Mouse (Mus musculus) hindbrain, embryonic 14.5 days (tissue): ENCODE data around the gene Gsta4. TPM values are rescaled to one million over a fixed set of nuclear protein-coding genes. Genes with fewer than 3 reads are reported as not detected.
A peak's percentile ranks its signal among the peaks of the same experiment; 100 is the strongest.
"Not testable (repeated sequence)": the region's sequence is repeated elsewhere in the genome, so short reads cannot be mapped to it uniquely, and the experiment has no call there.

Experiments
- ATAC-seq: fragments of 200-750 bp; cut with Nextera tagmentation; 2 replicates; pipeline ENCODE4 v1.8.0; 2017; ENCODE audit warnings: moderate number of reproducible peaks, mild to moderate bottlenecking, moderate TSS enrichment, moderate library complexity; ENCODE audit not compliant: low FRiP score
- DNase-seq: peaks from one replicate; pipeline ENCODE4 v3.0.0-alpha.2; 2015; ENCODE audit warnings: low spot score
- H3K27ac ChIP-seq: fragments of 300-500 bp; sonication (generic); 2 replicates; pipeline ENCODE4 v1.5.1; 2014; ENCODE audit warnings: mild to moderate bottlenecking, moderate library complexity
- H3K27me3 ChIP-seq: fragments of 300-500 bp; sonication (generic); 2 replicates; pipeline ENCODE4 v1.6.1; 2014; ENCODE audit warnings: mild to moderate bottlenecking, low read length, mixed read lengths; ENCODE audit not compliant: control insufficient read depth, insufficient read depth
- H3K36me3 ChIP-seq: fragments of 300-500 bp; sonication (generic); replicated peaks from 2 replicates; pipeline ENCODE4 v1.6.1; 2014; ENCODE audit not compliant: control insufficient read depth, insufficient read depth
- H3K4me1 ChIP-seq: fragments of 300-500 bp; sonication (generic); replicated peaks from 2 replicates; pipeline ENCODE4 v1.6.1; 2014; ENCODE audit warnings: antibody characterized with exemption, low read length, mixed read lengths; ENCODE audit not compliant: control insufficient read depth, insufficient read depth
- H3K4me2 ChIP-seq: fragments of 300-500 bp; sonication (generic); replicated peaks from 2 replicates; pipeline ENCODE4 v1.6.1; 2014; ENCODE audit warnings: mild to moderate bottlenecking, moderate library complexity
- H3K4me3 ChIP-seq: fragments of 300-500 bp; sonication (generic); replicated peaks from 2 replicates; pipeline ENCODE4 v1.5.1; 2014; ENCODE audit warnings: mild to moderate bottlenecking, low read length
- H3K9ac ChIP-seq: fragments of 300-500 bp; sonication (generic); 2 replicates; pipeline ENCODE4 v1.6.1; 2014
- H3K9me3 ChIP-seq: fragments of 300-500 bp; sonication (generic); 2 replicates; pipeline ENCODE4 v1.6.1; 2016; ENCODE audit warnings: low read length; ENCODE audit not compliant: control insufficient read depth
- WGBS: fragments of 180-500 bp; shearing (Covaris S2); extraction: QIAGEN DNeasy Blood & Tissue Kit; methylation state at CpG from one replicate; pipeline ENCODE4 v1.1.7; 2014; 5-methylcytosine and 5-hydroxymethylcytosine counted together
- polyA plus RNA-seq: library from polyadenylated mRNA; unstranded; fragments of >200 nt; fragmentation: Nextera tagmentation; extraction: Ambion mirVana; gene quantifications from 2 replicates; pipeline ENCODE4 v1.2.1, GENCODE M21; 2014

Gene Gsta4
- polyA plus RNA-seq, 1 experiment from 2014 or later, result 31.3 TPM

DNA sequence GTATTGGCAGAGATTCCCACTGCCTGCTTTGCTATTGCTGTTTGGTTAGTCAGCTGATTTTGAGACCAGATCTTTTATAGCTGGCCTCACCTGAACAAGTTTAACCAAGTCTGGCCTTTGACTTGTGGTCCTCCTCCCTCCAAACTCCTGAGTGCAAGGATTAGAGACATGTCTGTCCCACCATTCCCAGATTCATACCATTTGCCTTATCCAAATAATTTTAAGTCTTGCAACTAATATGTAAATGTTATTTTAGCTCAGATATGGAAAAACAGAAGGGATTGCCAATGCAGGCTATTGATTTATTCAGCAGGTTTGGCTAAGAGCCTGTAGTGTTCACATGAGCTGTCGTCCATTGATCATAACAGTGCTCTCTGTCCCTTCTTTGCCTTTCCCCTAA lies 25.4 kb upstream of the Gsta4 start:
- 100% methylated on average over 1 of the region's 1 CpGs for WGBS
- no peak for DNase-seq
- Histone ChIP-seq H3K4me3 (no peak overlapping the region), H3K27me3 (no peaks in the 10 kb centered on the region), H3K4me2 (no peak overlapping the region), H3K9ac (no peak overlapping the region), H3K4me1 (no peaks in the 10 kb centered on the region), H3K9me3 (no peaks in the 10 kb centered on the region), H3K36me3 (peaks cover 97% of the 10 kb centered on the region), H3K27ac (no peak overlapping the region)
- ATAC-seq, result no peak

DNA sequence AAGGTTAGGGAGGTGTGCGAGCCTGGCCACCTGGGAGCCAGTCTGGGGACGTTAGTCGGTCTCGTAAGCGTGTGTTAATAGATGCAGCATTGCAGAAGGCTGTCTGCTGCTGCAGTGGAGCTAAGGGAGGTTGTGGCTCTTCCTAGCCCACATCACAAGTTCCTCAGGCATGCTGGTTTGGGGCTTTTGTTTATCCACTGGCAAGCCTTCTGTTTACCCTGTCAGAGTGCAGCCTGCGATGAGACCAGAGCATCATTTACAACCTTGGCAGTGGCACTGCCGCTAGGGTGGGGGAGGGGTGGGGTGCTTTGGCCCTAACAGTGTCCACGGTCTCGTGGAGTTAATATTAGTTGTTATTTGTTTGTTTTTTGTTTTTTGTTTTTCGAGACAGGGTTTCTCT lies 19.3 kb upstream of the Gsta4 start:
- 83% methylated on average over 10 of the region's 10 CpGs for WGBS
- no peak for DNase-seq
- no peak overlapping the region for H3K4me2 ChIP-seq
- no peaks in the 10 kb centered on the region for H3K4me1 ChIP-seq
- ATAC-seq, result no peak
- no peaks in the 10 kb centered on the region for H3K27me3 ChIP-seq
- H3K9ac ChIP-seq, result no peak overlapping the region
- H3K27ac ChIP-seq, result no peak overlapping the region
- H3K9me3 ChIP-seq, result no peaks in the 10 kb centered on the region
- no peak overlapping the region for H3K4me3 ChIP-seq
- peaks cover 90% of the 10 kb centered on the region for H3K36me3 ChIP-seq

DNA sequence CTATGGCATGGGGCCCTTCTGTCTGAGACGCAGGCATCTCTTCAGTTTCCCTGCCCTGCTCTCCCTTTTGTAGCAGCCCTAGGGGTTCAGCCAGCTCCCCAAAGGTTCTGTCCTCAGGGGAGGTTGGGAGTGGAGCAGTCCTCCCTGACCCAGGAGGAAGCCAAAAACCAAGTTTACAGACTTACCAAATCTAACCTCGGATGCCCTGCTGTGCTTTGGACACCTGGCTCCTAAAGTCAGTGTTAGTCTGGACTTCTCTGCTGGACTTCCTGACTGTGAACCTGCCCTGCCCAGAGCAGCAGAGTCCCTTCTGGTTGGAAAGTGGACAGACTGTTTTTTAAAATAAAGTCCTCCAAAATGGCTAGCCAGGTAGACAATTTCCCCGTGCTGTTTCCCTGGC lies 17.8 kb upstream of the Gsta4 start:
- peaks cover 90% of the 10 kb centered on the region for H3K36me3 ChIP-seq

DNA sequence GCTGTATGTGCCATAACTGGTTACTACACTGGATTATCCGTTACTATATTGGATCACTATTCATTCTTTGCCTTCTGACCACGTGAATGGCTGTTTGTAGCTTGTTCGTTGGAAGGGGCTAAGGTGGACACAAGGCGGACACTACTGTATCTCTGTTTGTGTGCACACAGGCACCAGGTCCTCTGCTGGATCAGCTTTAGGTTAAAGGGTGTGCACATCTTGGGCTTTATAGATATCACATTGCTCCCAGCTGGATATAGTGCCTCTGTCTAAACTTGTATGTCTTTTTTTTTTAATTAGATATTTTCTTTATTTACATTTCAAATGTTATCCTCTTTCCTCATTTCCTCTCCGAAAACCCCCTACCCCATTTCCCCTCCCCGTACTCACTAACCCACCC lies 17.1 kb upstream of the Gsta4 start:
- DNase-seq (no peak), ATAC-seq (no peak)
- H3K36me3 ChIP-seq, result peaks cover 88% of the 10 kb centered on the region
- no peak overlapping the region for H3K27ac ChIP-seq
- H3K4me3 ChIP-seq, result no peak overlapping the region
- no peak overlapping the region for H3K9ac ChIP-seq
- H3K4me2 ChIP-seq, result no peak overlapping the region
- no peaks in the 10 kb centered on the region for H3K9me3 ChIP-seq
- 98% methylated on average over 6 of the region's 6 CpGs for WGBS
- H3K4me1 ChIP-seq, result no peaks in the 10 kb centered on the region
- no peaks in the 10 kb centered on the region for H3K27me3 ChIP-seq

More for the DNA sequence above, 17.8 kb upstream of the Gsta4 start:
- ATAC-seq, result no peak
- Histone ChIP-seq H3K27ac (no peak overlapping the region), H3K4me3 (no peak overlapping the region), H3K4me1 (no peaks in the 10 kb centered on the region), H3K9ac (no peak overlapping the region), H3K9me3 (no peaks in the 10 kb centered on the region), H3K4me2 (no peak overlapping the region), H3K27me3 (no peaks in the 10 kb centered on the region)
- 93% methylated on average over 3 of the region's 3 CpGs for WGBS
- no peak for DNase-seq

DNA sequence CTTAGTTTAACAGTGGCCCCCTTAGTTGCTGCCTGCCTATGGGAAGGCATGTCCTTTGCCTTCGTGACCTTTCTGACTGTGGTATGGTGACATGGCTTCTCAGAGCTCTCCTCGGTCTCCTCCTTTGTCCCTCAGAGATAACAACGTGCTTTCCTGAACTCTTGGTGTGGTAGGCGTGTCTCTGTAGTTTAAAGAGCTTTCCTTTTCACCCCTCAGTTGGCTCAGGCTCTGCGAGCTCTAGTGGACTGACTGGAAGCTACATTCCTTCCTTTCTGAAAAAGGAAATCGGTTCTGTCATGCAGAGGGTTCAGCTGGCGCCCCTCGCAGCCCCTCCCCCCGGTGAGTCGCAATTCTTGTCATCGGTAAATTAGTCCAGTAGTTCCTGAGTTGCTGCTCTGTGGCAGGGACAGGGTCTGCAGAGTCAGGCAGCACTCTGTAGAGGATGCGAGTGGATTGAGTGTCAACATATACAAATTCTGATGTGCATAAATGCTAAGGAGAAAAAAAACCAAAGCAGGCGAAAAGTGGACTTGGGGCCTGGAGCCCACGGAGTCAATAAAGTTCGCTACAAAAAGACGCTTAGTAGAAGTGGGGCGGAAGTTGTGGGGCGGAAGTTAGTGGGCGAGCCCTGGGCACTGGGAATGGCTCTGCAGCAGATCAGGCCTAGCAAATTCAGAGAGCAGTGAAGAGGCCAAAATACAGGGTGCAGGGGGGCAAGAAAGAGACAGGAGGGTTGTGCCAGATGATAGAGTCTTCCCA lies 15.7 kb upstream of the Gsta4 start:
- 85% methylated on average over 19 of the region's 19 CpGs for WGBS
- H3K36me3 ChIP-seq, result peaks cover 76% of the 10 kb centered on the region
- no peak for DNase-seq

DNA sequence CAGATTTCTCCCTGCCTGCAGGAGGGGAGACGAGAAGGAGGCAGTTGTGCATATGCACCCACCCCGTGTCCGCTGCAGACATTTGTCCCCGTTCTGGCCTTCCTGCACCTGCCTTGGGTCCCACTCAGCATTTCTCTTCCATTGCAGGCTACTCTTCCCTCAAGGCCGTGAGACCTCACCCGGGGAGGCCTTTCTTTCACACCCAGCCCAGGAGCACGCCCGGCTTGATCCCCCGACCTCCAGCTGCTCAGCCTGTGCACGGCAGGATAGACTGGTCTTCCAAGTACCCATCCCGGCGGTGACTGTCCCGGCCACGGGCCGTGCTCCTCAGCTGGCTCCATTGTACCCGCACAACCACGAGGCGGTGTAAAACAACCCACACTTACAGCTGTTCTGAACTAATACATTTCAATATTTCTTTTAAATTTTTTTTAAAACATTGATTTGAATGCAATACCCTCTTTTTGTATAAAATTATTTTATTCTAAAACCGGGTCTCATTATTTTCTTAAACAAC lies 15.1 kb upstream of the Gsta4 start:
- 86% methylated on average over 15 of the region's 19 CpGs for WGBS

More for the DNA sequence above, 15.7 kb upstream of the Gsta4 start:
- no peaks in the 10 kb centered on the region for H3K27me3 ChIP-seq
- no peak for ATAC-seq
- no peak overlapping the region for H3K9ac ChIP-seq
- no peak overlapping the region for H3K4me2 ChIP-seq
- no peak overlapping the region for H3K27ac ChIP-seq
- no peaks in the 10 kb centered on the region for H3K9me3 ChIP-seq
- no peaks in the 10 kb centered on the region for H3K4me1 ChIP-seq
- no peak overlapping the region for H3K4me3 ChIP-seq

DNA sequence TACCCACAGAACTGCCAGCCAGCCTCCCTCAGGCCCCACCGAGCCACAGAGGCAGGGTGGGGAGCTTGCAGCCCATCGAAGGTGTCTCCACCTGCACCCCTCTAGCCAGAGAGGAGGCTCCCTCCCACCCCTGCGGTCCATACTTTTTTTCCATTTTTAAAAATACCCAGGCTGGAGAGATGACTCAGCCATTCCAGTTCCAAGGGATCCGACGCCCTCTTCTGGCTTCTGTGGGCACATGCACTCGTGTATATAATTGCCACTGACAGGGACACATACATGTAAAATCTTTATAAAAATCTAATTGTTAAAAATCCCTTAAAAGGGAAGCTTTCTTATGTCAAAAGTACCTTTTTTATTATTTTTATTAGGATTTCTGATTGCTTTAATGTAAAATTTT lies 13.7 kb upstream of the Gsta4 start:
- no peaks in the 10 kb centered on the region for H3K4me1 ChIP-seq
- peaks cover 61% of the 10 kb centered on the region for H3K36me3 ChIP-seq
- H3K4me3 ChIP-seq, result no peak overlapping the region
- H3K9me3 ChIP-seq, result no peaks in the 10 kb centered on the region
- no peak overlapping the region for H3K27ac ChIP-seq
- ATAC-seq (no peak), DNase-seq (no peak)
- no peak overlapping the region for H3K4me2 ChIP-seq
- H3K27me3 ChIP-seq, result no peaks in the 10 kb centered on the region
- WGBS, result 96% methylated on average over 6 of the region's 6 CpGs
- no peak overlapping the region for H3K9ac ChIP-seq

More for the DNA sequence above, 15.1 kb upstream of the Gsta4 start:
- no peak overlapping the region for H3K4me2 ChIP-seq
- no peak overlapping the region for H3K9ac ChIP-seq
- H3K9me3 ChIP-seq, result no peaks in the 10 kb centered on the region
- no peaks in the 10 kb centered on the region for H3K27me3 ChIP-seq
- no peak overlapping the region for H3K27ac ChIP-seq
- peaks cover 70% of the 10 kb centered on the region for H3K36me3 ChIP-seq
- H3K4me3 ChIP-seq, result no peak overlapping the region
- DNase-seq (no peak), ATAC-seq (no peak)
- no peaks in the 10 kb centered on the region for H3K4me1 ChIP-seq

DNA sequence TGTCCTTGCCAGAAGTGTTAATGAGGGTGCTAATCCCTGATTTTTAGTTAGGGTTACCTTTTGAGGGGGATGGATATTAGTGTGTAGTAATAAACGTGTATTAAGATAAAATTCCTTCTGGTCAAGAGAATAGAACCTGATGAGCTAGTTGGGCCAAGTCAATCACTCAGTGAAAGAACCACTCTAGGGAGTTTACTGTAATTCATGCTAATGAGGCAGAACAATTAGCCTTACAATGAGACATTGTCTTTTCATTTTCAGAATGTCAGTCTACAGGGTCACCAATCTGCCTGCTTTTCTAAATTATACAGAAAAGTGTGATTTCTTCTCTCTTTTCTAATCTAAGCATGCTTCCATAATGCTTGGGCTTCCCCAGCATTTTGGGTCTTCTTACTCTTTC lies 8.6 kb upstream of the Gsta4 start:
- Histone ChIP-seq H3K27me3 (no peaks in the 10 kb centered on the region), H3K9ac (no peak overlapping the region), H3K27ac (no peak overlapping the region), H3K4me2 (no peak overlapping the region), H3K9me3 (no peaks in the 10 kb centered on the region), H3K4me3 (no peak overlapping the region), H3K4me1 (peaks cover 6% of the 10 kb centered on the region; the same call in 1 of the 2 replicates), H3K36me3 (peaks cover 14% of the 10 kb centered on the region)
- WGBS, result 33% methylated on average over 1 of the region's 1 CpGs
- DNase-seq, result no peak
- ATAC-seq, result no peak

DNA sequence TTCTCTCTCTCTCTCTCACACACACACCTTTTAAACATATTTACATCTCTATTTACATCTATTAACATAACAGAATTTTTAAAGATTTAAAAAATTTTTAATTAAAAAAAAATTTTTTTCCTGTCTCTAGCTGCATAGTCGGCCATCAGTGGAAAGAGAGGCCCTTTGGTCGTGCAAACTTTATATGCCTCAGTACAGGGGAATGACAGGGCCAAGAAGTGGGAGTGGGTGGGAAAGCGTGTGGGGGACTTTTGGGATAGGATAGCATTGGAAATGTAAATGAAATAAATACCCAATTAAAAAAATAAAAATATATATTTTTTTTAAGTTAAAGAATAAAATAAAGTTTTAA lies 7.7 kb upstream of the Gsta4 start:
- 39% methylated on average over 3 of the region's 3 CpGs for WGBS

More for the DNA sequence above, 7.7 kb upstream of the Gsta4 start:
- not testable (repeated sequence) for H3K4me1 ChIP-seq, ATAC-seq, H3K27me3 ChIP-seq, H3K36me3 ChIP-seq, DNase-seq, H3K9me3 ChIP-seq, H3K4me3 ChIP-seq, H3K9ac ChIP-seq
- H3K4me2 ChIP-seq, result 0 out of 2 replicates have a peak overlapping the region, but pooled peaks have one; percentile 9
- H3K27ac ChIP-seq, result 0 out of 2 replicates have a peak overlapping the region, but pooled peaks have one; percentile 9
